In genomic region chr12:14056116-14056515, GRCm38 (mm10) we compare ENCODE assay signal across 13 mouse cellular contexts.
"Had no signal": no experiment of that assay in that cellular context is flagged by ENCODE, and none has a peak within 500 bp of the region (broad histone marks: within the 10 kb centered on the region; RNA-seq: fewer than 3 reads in every experiment).

No protein-coding gene starts in this region.

- ATAC-seq: intestine, embryonic 15.5 days; midbrain, embryonic 15.5 days had no signal

- H3K4me1 ChIP-seq: intestine, embryonic 15.5 days; limb, embryonic 15.5 days; liver, embryonic 15.5 days; midbrain, embryonic 15.5 days; neural tube, embryonic 12.5 days had no signal

- H3K9me3 ChIP-seq: intestine, embryonic 15.5 days; limb, embryonic 15.5 days; liver, embryonic 15.5 days; midbrain, embryonic 15.5 days; neural tube, embryonic 12.5 days had no signal

- H3K4me3 ChIP-seq: intestine, embryonic 15.5 days; limb, embryonic 15.5 days; liver, embryonic 15.5 days; midbrain, embryonic 15.5 days; neural tube, embryonic 12.5 days had no signal

- H3K9ac ChIP-seq: intestine, embryonic 15.5 days; limb, embryonic 15.5 days; liver, embryonic 15.5 days; midbrain, embryonic 15.5 days; neural tube, embryonic 12.5 days had no signal

- H3K27ac ChIP-seq: intestine, embryonic 15.5 days; limb, embryonic 15.5 days; liver, embryonic 15.5 days; midbrain, embryonic 15.5 days; neural tube, embryonic 12.5 days; stomach, postnatal 0 days had no signal

- H3K27me3 ChIP-seq: intestine, embryonic 15.5 days; limb, embryonic 15.5 days; liver, embryonic 15.5 days; midbrain, embryonic 15.5 days; neural tube, embryonic 12.5 days had no signal

- DNase-seq: kidney, adult 8-10 months; kidney, postnatal 36 days; layer of hippocampus, adult 9-11 months; layer of hippocampus, postnatal 36 days; lung, postnatal 14 days; thymus, postnatal 4 days had no signal

- H3K36me3 ChIP-seq: intestine, embryonic 15.5 days; limb, embryonic 15.5 days; liver, embryonic 15.5 days; midbrain, embryonic 15.5 days; neural tube, embryonic 12.5 days had no signal

- H3K4me2 ChIP-seq: intestine, embryonic 15.5 days; limb, embryonic 15.5 days; liver, embryonic 15.5 days; midbrain, embryonic 11.5 days; midbrain, embryonic 15.5 days; neural tube, embryonic 12.5 days had no signal
